Mouse (Mus musculus) lung, embryonic 16.5 days (tissue): Measurements from ENCODE around the gene Znrf3. TPM values are rescaled to one million over a fixed set of nuclear protein-coding genes. Genes with fewer than 3 reads are reported as not detected.
A peak's percentile ranks its signal among the peaks of the same experiment; 100 is the strongest.

Experiments used
- ATAC-seq: fragments of 200-750 bp; cut with Nextera tagmentation; 2 replicates; pipeline ENCODE4 v1.8.0; 2017; ENCODE audit warnings: low read depth, mild to moderate bottlenecking, moderate library complexity
- H3K27ac ChIP-seq: fragments of 300-500 bp; sonication (generic); 2 replicates; pipeline ENCODE4 v1.5.1; 2014; ENCODE audit warnings: mild to moderate bottlenecking, control low read depth, low read length
- H3K27me3 ChIP-seq: fragments of 300-500 bp; sonication (generic); 2 replicates; pipeline ENCODE4 v1.6.1; 2014; ENCODE audit warnings: low read depth, low read length, mixed read lengths; ENCODE audit not compliant: control insufficient read depth, insufficient read depth
- H3K36me3 ChIP-seq: fragments of 300-500 bp; sonication (generic); 2 replicates; pipeline ENCODE4 v1.6.1; 2014; ENCODE audit warnings: low read length; ENCODE audit not compliant: control insufficient read depth, insufficient read depth
- H3K4me1 ChIP-seq: fragments of 300-500 bp; sonication (generic); replicated peaks from 2 replicates; pipeline ENCODE4 v1.6.1; 2014; ENCODE audit warnings: low read length, mixed read lengths; ENCODE audit not compliant: control insufficient read depth, insufficient read depth
- H3K4me2 ChIP-seq: fragments of 300-500 bp; sonication (generic); 2 replicates; pipeline ENCODE4 v1.6.1; 2014; ENCODE audit warnings: low read depth, low read length, control low read depth
- H3K4me3 ChIP-seq: fragments of 300-500 bp; sonication (generic); 2 replicates; pipeline ENCODE4 v1.5.1; 2014; ENCODE audit warnings: mild to moderate bottlenecking, low read length, control low read depth
- H3K9ac ChIP-seq: fragments of 300-500 bp; sonication (generic); 2 replicates; pipeline ENCODE4 v1.6.1; 2014; ENCODE audit warnings: low read length, control low read depth
- H3K9me3 ChIP-seq: fragments of 300-500 bp; sonication (generic); 2 replicates; pipeline ENCODE4 v1.6.1; 2016; ENCODE audit warnings: low read length; ENCODE audit not compliant: control insufficient read depth
- WGBS: fragments of 180-500 bp; shearing (Covaris S2); extraction: QIAGEN DNeasy Blood & Tissue Kit; methylation state at CpG from one replicate; pipeline ENCODE4 v1.1.7; 2014; 5-methylcytosine and 5-hydroxymethylcytosine counted together
- polyA plus RNA-seq: library from polyadenylated mRNA; unstranded; fragments of >200 nt; fragmentation: Nextera tagmentation; extraction: Ambion mirVana; gene quantifications from 2 replicates; pipeline ENCODE4 v1.2.1, GENCODE M21; 2015

Znrf3 gene
- polyA plus RNA-seq, 1 experiment from 2014 or later = 17.2 TPM

DNA sequence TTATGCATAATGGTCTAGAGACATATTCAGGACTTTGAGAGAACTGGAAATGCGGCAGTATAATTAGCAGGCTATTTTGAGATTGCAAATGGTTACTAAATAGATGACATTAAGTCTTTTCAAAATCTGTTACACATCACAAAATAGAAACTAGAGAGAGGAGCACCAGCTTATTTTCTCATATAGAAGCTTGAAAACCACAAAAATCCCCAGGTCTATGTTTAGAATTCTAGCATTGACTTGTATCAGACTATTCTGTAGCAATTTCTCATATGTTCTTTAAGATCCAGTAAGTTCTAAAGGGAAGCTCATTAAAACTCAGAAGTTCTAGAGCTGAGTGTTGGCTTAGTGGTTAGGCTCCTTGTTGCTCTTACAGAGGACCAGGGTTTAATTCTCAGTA, 104.9 kb downstream of the Znrf3 start:
- Histone ChIP-seq H3K27ac (no peak overlapping the region), H3K9ac (no peak overlapping the region), H3K9me3 (no peaks in the 10 kb centered on the region), H3K4me2 (no peak overlapping the region), H3K27me3 (no peaks in the 10 kb centered on the region), H3K4me1 (0 out of 2 replicates have a peak, but pooled peaks cover 2% of the 10 kb centered on the region), H3K36me3 (no peaks in the 10 kb centered on the region), H3K4me3 (no peak overlapping the region)
- no peak for ATAC-seq
- WGBS = 96% methylated on average over 1 of the region's 1 CpGs

DNA sequence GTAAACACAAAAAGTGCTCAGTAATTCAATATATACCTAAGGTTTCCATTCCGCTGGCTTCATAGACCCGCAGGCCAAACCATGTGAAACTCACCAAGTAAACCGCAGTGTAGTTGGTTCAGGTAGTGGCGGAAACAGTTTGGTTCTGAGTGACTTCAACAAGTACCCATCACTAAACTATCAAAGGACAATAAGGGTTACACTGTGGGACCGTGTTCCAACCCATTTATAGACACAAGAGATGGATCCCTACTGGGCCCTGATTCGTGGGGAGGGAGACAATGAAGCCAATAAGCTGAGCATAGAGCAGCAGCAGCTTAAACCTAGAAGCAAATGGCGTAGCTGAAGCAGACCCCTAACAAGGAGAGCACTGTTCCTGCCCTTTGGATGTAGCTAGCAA, 107.8 kb downstream of the Znrf3 start:
- Histone ChIP-seq H3K4me3 (no peak overlapping the region), H3K36me3 (no peaks in the 10 kb centered on the region), H3K27ac (no peak overlapping the region), H3K9ac (no peak overlapping the region), H3K27me3 (no peaks in the 10 kb centered on the region), H3K4me1 (no peaks in the 10 kb centered on the region), H3K4me2 (no peak overlapping the region), H3K9me3 (no peaks in the 10 kb centered on the region)
- WGBS = 93% methylated on average over 7 of the region's 7 CpGs
- ATAC-seq = no peak

DNA sequence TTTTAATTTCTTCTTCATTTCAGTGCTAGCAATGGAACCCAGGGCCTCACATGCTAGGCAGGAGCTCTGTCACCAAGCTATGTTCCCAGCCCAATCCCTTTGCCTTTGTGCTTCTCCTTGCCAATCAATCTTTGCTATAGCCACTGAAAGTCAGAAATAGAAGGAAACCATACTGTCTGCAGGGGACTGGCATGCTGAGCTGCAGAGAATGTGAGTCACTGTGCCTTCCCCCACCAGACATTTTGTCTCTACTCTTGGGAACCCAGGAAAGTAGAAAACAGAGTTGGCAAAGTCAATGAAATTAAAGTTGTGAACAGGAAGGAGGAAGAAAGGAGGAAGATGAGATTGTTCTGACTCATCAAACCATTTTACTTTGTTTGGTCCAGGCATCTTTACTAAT, 108.4 kb downstream of the Znrf3 start:
- Histone ChIP-seq H3K4me3 (no peak overlapping the region), H3K4me1 (no peaks in the 10 kb centered on the region), H3K4me2 (no peak overlapping the region), H3K9me3 (no peaks in the 10 kb centered on the region), H3K9ac (no peak overlapping the region), H3K36me3 (no peaks in the 10 kb centered on the region), H3K27ac (no peak overlapping the region), H3K27me3 (no peaks in the 10 kb centered on the region)
- ATAC-seq = no peak

DNA sequence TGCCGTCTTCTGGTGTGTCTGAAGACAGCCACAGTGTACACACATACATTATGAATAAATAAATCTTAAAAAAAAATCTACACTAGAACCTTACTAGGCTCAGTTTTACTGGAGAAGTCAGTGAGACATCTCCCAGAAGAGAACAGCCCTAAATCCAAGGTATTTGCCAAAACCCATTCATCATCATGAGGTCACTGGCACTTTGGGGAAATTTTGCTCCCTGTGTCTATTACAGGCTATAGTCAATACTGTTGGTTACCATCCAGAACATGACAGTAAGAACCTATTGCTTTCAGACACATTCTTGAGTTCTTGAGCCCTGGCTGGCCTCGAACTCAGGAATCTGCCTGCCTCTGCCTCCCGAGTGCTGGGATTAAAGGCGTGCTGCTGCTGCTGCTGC, 113.8 kb downstream of the Znrf3 start:
- WGBS = 88% methylated on average over 4 of the region's 4 CpGs
- ATAC-seq = no peak
- H3K4me1 ChIP-seq = no peaks in the 10 kb centered on the region

DNA sequence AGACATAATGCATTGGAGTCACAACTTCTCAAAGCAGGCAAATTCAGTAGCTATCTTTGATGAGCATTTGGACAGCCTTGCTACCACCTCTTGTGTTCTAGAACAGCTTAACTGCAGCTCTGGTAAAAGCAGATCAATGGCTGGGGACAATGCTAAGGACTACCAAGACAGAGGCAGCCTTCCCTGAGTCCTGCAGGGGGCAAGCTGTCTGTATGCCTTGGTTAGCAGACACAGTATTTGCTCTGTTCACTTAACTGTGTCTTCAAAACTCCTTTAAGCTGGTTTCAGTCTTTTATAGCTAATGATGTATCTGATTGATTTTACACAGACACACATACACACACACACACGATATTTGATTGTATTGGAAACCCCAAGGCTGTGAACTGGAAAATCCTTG, 117.0 kb downstream of the Znrf3 start:
- no peak overlapping the region for H3K4me3 ChIP-seq
- ATAC-seq = peak; percentile 23; the same call in 1 of the 2 replicates
- no peak overlapping the region for H3K27ac ChIP-seq
- H3K4me2 ChIP-seq = no peak overlapping the region
- WGBS = 80% methylated on average over 1 of the region's 1 CpGs
- H3K27me3 ChIP-seq = no peaks in the 10 kb centered on the region
- no peaks in the 10 kb centered on the region for H3K4me1 ChIP-seq
- H3K9me3 ChIP-seq = no peaks in the 10 kb centered on the region
- H3K36me3 ChIP-seq = peaks cover 4% of the 10 kb centered on the region
- H3K9ac ChIP-seq = no peak overlapping the region

More for the DNA sequence above, 113.8 kb downstream of the Znrf3 start:
- H3K4me3 ChIP-seq = no peak overlapping the region
- H3K27ac ChIP-seq = no peak overlapping the region
- no peaks in the 10 kb centered on the region for H3K9me3 ChIP-seq
- no peaks in the 10 kb centered on the region for H3K27me3 ChIP-seq
- H3K4me2 ChIP-seq = no peak overlapping the region
- H3K9ac ChIP-seq = no peak overlapping the region
- peaks cover 4% of the 10 kb centered on the region for H3K36me3 ChIP-seq

DNA sequence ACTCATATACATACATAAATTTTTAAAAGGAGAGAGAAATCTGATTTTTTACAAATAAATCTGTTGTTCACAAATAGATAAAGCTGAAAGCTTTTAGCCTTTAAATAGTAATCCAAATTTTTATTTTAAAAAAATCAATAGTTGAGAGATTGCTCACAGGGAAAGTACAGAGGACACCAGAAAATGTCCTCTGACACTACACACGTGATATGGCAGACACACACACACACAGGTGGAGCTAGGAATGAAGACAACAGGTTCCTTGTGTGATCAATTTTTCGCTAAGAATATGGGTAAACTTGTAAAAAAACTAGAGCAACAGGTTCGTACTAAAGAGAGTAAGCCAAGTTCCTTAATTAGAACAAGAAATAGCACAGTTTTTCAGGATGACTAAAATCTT, 118.4 kb downstream of the Znrf3 start:
- no peaks in the 10 kb centered on the region for H3K27me3 ChIP-seq
- H3K27ac ChIP-seq = no peak overlapping the region
- ATAC-seq = no peak
- no peak overlapping the region for H3K9ac ChIP-seq
- no peak overlapping the region for H3K4me3 ChIP-seq
- no peaks in the 10 kb centered on the region for H3K9me3 ChIP-seq
- H3K4me2 ChIP-seq = no peak overlapping the region
- peaks cover 4% of the 10 kb centered on the region for H3K36me3 ChIP-seq
- WGBS = 93% methylated on average over 3 of the region's 3 CpGs
- no peaks in the 10 kb centered on the region for H3K4me1 ChIP-seq

DNA sequence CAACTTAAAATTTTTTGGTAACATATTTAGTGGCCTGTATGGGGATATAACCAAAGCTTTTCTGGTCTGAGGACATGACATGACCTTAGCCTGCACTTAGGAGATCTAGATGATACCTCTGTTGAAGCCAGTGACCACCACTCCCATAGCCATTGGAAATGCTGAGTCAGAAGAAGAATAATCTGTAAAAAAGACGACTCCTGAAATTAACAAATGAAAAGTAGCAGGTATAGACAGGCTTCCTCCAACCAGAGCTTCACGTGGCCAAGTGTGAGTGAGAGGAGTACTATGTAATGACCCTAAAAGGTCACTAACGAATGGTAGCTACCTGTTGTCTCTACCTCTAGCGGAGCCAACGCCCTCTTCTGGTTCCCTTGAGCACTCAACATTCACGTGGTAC, 119.4 kb downstream of the Znrf3 start:
- H3K27me3 ChIP-seq = no peaks in the 10 kb centered on the region

DNA sequence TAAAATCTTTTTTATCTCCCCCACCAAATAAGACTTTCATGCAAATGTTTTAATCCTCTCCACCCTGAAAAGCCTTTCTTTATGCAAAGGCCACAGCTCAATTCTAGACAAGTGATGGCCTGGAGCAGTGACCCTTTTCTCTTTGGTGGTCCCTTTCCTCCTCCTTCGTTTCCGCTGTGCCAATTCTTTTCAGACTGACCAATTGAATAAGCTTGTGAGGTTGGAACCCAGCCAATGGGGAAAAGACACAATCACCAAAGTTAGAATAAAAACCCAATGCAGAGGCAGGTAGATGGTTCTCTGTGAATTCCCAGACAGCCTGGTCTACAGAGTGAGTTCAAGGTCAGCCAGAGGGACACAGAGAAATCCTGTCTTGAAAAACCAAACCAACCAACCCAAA, 120.4 kb downstream of the Znrf3 start:
- no peaks in the 10 kb centered on the region for H3K27me3 ChIP-seq
- no peaks in the 10 kb centered on the region for H3K36me3 ChIP-seq
- H3K9me3 ChIP-seq = no peaks in the 10 kb centered on the region
- no peak overlapping the region for H3K9ac ChIP-seq
- no peak overlapping the region for H3K4me3 ChIP-seq
- no peaks in the 10 kb centered on the region; the same call in 1 of the 2 replicates for H3K4me1 ChIP-seq
- no peak overlapping the region for H3K4me2 ChIP-seq
- no peak overlapping the region for H3K27ac ChIP-seq
- 46% methylated on average over 2 of the region's 2 CpGs for WGBS
- ATAC-seq = no peak

More for the DNA sequence above, 119.4 kb downstream of the Znrf3 start:
- Histone ChIP-seq H3K9me3 (no peaks in the 10 kb centered on the region), H3K4me3 (no peak overlapping the region), H3K27ac (no peak overlapping the region), H3K9ac (no peak overlapping the region), H3K4me1 (no peaks in the 10 kb centered on the region), H3K4me2 (no peak overlapping the region), H3K36me3 (peaks cover 4% of the 10 kb centered on the region)
- no peak for ATAC-seq
- 86% methylated on average over 6 of the region's 6 CpGs for WGBS

DNA sequence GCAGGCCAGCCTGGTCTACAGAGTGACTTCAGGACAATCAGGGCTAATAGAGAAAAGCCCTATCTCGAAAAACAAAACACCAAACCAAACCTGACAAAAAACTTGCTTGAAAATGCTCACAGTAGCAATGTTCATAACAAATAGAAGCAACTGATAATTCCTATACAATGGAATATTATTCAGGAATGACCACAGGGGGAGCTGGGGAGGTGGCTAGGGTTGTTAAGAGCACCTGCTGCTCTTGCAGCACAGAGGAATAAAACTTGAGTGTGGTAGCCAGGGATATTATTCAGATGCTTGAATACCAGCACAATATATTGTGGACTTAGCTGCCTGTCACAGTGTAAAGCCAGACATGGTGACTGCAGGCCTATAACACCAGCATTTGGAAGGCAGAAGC, 123.0 kb downstream of the Znrf3 start:
- Histone ChIP-seq H3K4me3 (no peak overlapping the region), H3K9me3 (no peaks in the 10 kb centered on the region)
- 77% methylated on average over 1 of the region's 1 CpGs for WGBS

DNA sequence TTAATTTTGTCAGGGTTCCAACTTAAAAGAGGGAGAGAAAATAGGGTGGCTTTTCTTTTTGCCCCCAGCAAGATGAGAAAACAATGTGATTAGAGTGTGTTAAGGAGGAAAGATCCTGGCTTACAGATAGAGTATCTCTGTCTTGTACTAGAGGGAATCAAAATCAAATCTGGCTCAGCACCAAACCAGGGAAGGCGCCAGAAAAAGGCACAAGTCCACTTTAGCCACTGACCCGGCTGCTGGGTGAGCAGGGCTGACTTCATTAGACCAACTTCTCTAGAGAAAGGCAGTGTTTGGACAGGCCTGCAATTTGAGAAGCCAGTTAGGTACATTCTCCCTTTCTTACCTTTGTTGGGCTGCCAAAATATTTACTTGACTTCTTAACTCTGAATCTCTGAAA, 125.7 kb downstream of the Znrf3 start:
- no peak overlapping the region for H3K27ac ChIP-seq
- H3K9me3 ChIP-seq = no peaks in the 10 kb centered on the region
- 29% methylated on average over 2 of the region's 2 CpGs for WGBS
- H3K4me2 ChIP-seq = no peak overlapping the region
- H3K27me3 ChIP-seq = no peaks in the 10 kb centered on the region
- H3K9ac ChIP-seq = no peak overlapping the region
- peaks cover 20% of the 10 kb centered on the region for H3K4me1 ChIP-seq
- H3K4me3 ChIP-seq = no peak overlapping the region
- H3K36me3 ChIP-seq = no peaks in the 10 kb centered on the region
- no peak for ATAC-seq

More for the DNA sequence above, 123.0 kb downstream of the Znrf3 start:
- Histone ChIP-seq H3K4me1 (peaks cover 13% of the 10 kb centered on the region; the same call in 1 of the 2 replicates), H3K27me3 (no peaks in the 10 kb centered on the region), H3K9ac (no peak overlapping the region), H3K36me3 (no peaks in the 10 kb centered on the region), H3K4me2 (no peak overlapping the region), H3K27ac (no peak overlapping the region)
- no peak for ATAC-seq
